Mouse (Mus musculus) leukemia stem cell, adult 10-12 weeks (primary cell): ENCODE results near the gene Gm12695. TPM values are rescaled to one million over a fixed set of nuclear protein-coding genes. Genes with fewer than 3 reads are reported as not detected.

ENCODE experiments used
- polyA plus RNA-seq: library from polyadenylated mRNA; stranded (reverse); fragments of >175 nt; gene quantifications from 2 replicates; pipeline ENCODE4 v1.2.3, GENCODE M21; 2012; ENCODE audit warnings: low replicate concordance

Gene Gm12695
- polyA plus RNA-seq = not detected in 2 replicates

GRCm38 (mm10) chr4:96785086-96785485 lies at the start of gene Gm12695:
Gm12695 (minus strand) TSS chr4:96785186.

Other genes with a start within 250 kb of the Gm12695 start
- gene Cyp2j6, start 231.5 kb downstream of the Gm12695 start, polyA plus RNA-seq = 0.17 TPM in 1 of 2 replicates, not detected in the other
- not detected in 2 replicates for gene Cyp2j9, start 193.6 kb downstream of the Gm12695 start, polyA plus RNA-seq
- not detected in 2 replicates for gene Cyp2j5, start 121.0 kb downstream of the Gm12695 start, polyA plus RNA-seq